Mouse (Mus musculus) kidney, postnatal 0 days (tissue): ENCODE measurements around the gene Pgc. TPM values are rescaled to one million over a fixed set of nuclear protein-coding genes. Genes with fewer than 3 reads are reported as not detected.

Source experiments
- ATAC-seq: fragments of 200-750 bp; cut with Nextera tagmentation; replicated peaks from 2 replicates; pipeline ENCODE4 v1.8.0; 2017; ENCODE audit warnings: low read depth, moderate number of reproducible peaks, moderate TSS enrichment, moderate library complexity; ENCODE audit not compliant: low FRiP score
- DNase-seq: peaks from one replicate; pipeline ENCODE4 v3.0.0-alpha.2; 2016; ENCODE audit warnings: low spot score
- H3K27ac ChIP-seq: fragments of 300-500 bp; sonication (generic); 2 replicates; pipeline ENCODE4 v1.5.1; 2014; ENCODE audit warnings: mild to moderate bottlenecking
- H3K27me3 ChIP-seq: fragments of 300-500 bp; sonication (generic); 2 replicates; pipeline ENCODE4 v1.6.1; 2014; ENCODE audit warnings: low read length, mixed read lengths; ENCODE audit not compliant: insufficient read depth
- H3K36me3 ChIP-seq: fragments of 300-500 bp; sonication (generic); 2 replicates; pipeline ENCODE4 v1.6.1; 2014; ENCODE audit warnings: low read length, mixed read lengths; ENCODE audit not compliant: insufficient read depth
- H3K4me1 ChIP-seq: fragments of 300-500 bp; sonication (generic); replicated peaks from 2 replicates; pipeline ENCODE4 v1.6.1; 2014; ENCODE audit warnings: antibody characterized with exemption, low read length, mixed read lengths; ENCODE audit not compliant: insufficient read depth
- H3K4me2 ChIP-seq: fragments of 300-500 bp; sonication (generic); 2 replicates; pipeline ENCODE4 v1.6.1; 2014; ENCODE audit warnings: mild to moderate bottlenecking, low read length, moderate library complexity, mixed read lengths
- H3K4me3 ChIP-seq: fragments of 300-500 bp; sonication (generic); replicated peaks from 2 replicates; pipeline ENCODE4 v1.5.1; 2014; ENCODE audit warnings: low read depth, low read length
- H3K9ac ChIP-seq: fragments of 300-500 bp; sonication (generic); 2 replicates; pipeline ENCODE4 v1.6.1; 2014; ENCODE audit warnings: low read depth, low read length
- H3K9me3 ChIP-seq: fragments of 300-500 bp; sonication (generic); replicated peaks from 2 replicates; pipeline ENCODE4 v1.6.1; 2016; ENCODE audit warnings: low read length, inconsistent platforms, mixed read lengths
- CTCF ChIP-seq: IDR thresholded peaks from 2 replicates; pipeline ENCODE4 v1.5.1; 2016; ENCODE audit warnings: antibody characterized with exemption, low read depth, mild to moderate bottlenecking, moderate library complexity
- WGBS: fragments of 180-500 bp; shearing (Covaris S2); extraction: QIAGEN DNeasy Blood & Tissue Kit; methylation state at CpG from one replicate; pipeline ENCODE4 v1.1.7; 2014; 5-methylcytosine and 5-hydroxymethylcytosine counted together
- polyA plus RNA-seq: library from polyadenylated mRNA; unstranded; fragments of >200 nt; fragmentation: Nextera tagmentation; extraction: Ambion mirVana; gene quantifications from 2 replicates; pipeline ENCODE4 v1.2.1, GENCODE M21; 2015

Gene Pgc
- polyA plus RNA-seq, 1 experiment from 2014 or later, result 0.08 TPM

DNA sequence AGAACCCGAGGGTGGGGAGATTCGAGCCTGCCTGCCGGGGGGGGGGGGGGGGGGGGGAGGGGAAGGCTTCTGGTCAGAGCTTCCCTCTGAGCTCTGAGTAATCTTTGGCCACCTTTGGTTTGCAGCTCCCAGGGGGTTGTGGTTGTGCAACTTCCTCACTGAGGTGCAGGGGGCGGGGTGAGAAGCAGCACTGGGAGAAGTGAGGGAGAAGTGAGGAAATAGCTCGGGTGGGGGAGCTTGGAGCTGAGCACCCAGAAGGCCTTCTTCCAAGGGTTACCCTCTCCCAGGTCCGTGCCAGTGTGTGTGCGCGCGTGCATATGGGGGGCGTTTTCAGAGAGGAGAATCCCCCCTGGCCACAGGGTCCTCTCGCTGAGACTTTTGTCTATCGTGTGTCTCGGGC lies 27.6 kb downstream of the Pgc start:
- Histone ChIP-seq H3K27me3 (no peaks in the 10 kb centered on the region), H3K9me3 (no peaks in the 10 kb centered on the region), H3K9ac (no peak overlapping the region), H3K4me2 (no peak overlapping the region), H3K27ac (no peak overlapping the region), H3K4me3 (no peak overlapping the region), H3K36me3 (no peaks in the 10 kb centered on the region), H3K4me1 (no peaks in the 10 kb centered on the region)
- TF ChIP-seq CTCF, result no peak
- WGBS, result 82% methylated on average over 10 of the region's 13 CpGs
- ATAC-seq (no peak), DNase-seq (no peak)

DNA sequence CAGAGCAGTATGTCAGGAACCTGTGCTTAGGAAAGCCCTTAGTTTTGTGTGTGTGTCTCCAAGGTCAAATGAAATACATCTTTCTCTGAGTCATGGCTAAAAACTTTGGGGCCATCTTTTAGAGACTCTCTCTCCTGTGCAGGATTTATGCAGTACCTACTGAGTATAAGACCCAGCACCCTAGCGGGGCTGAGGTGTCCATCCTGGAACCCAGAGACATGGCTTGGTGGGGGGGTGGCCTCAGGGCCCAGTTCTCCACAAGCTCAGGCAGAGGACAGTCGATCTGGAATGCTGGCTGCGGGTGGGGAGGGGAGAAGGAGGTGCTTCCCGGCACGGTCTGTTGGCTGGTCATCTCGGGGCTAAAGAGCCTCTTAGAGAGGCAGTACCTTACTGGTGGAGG lies 29.7 kb downstream of the Pgc start:
- no peak for TF ChIP-seq CTCF
- H3K27ac ChIP-seq, result no peak overlapping the region
- H3K9ac ChIP-seq, result no peak overlapping the region
- DNase-seq, result peak; percentile 32
- 28% methylated on average over 6 of the region's 6 CpGs for WGBS
- H3K4me2 ChIP-seq, result no peak overlapping the region
- no peaks in the 10 kb centered on the region for H3K4me1 ChIP-seq
- no peaks in the 10 kb centered on the region for H3K27me3 ChIP-seq
- H3K36me3 ChIP-seq, result no peaks in the 10 kb centered on the region
- no peak overlapping the region for H3K4me3 ChIP-seq
- H3K9me3 ChIP-seq, result no peaks in the 10 kb centered on the region
- no peak for ATAC-seq

DNA sequence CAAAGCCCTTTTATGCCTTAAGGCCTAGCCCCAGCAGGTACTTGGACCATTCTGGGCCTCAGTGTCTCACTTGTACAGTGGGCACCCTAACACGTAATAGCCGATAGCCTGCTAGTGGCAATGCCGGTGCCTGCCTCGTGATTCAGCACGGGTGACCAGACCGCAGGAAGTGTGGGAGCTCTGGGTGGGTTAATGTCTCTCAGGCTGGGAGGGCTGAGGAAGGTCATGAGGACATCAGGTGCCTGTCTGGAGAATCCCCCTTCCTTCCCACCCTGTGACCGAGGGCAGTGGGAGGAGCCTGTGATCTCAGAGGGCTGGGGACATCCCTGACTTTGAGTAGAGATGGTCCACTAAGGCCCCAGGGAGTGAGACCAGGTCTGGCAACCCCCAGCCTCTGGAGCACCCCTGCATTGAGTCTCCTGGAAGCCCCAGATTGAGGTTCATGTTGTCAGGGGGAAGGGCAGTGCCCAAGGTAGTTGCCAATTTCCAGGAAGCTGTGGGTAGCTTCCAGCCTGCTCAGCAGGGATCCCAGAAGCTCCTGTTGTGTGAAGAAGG lies 30.5 kb downstream of the Pgc start:
- H3K36me3 ChIP-seq, result no peaks in the 10 kb centered on the region
- no peak overlapping the region for H3K9ac ChIP-seq
- H3K27me3 ChIP-seq, result no peaks in the 10 kb centered on the region
- no peak overlapping the region for H3K27ac ChIP-seq
- H3K4me2 ChIP-seq, result no peak overlapping the region
- no peak for DNase-seq
- TF ChIP-seq CTCF, result no peak
- no peaks in the 10 kb centered on the region for H3K9me3 ChIP-seq
- H3K4me3 ChIP-seq, result no peak overlapping the region
- H3K4me1 ChIP-seq, result no peaks in the 10 kb centered on the region
- ATAC-seq, result no peak
- 58% methylated on average over 7 of the region's 7 CpGs for WGBS

GRCm38 (mm10) chr17:47759702-47760410 lies 33.2 kb downstream of the Pgc start:
- peak; percentile 12; the same call in 1 of the 2 replicates for TF ChIP-seq CTCF
- 79% methylated on average over 15 of the region's 15 CpGs for WGBS
- no peak overlapping the region for H3K4me3 ChIP-seq
- H3K36me3 ChIP-seq, result no peaks in the 10 kb centered on the region
- ATAC-seq, result no peak
- H3K4me2 ChIP-seq, result no peak overlapping the region
- no peak overlapping the region for H3K9ac ChIP-seq
- H3K27ac ChIP-seq, result no peak overlapping the region
- peaks cover 6% of the 10 kb centered on the region; the same call in 1 of the 2 replicates for H3K4me1 ChIP-seq
- H3K27me3 ChIP-seq, result no peaks in the 10 kb centered on the region
- no peak for DNase-seq
- no peaks in the 10 kb centered on the region for H3K9me3 ChIP-seq

DNA sequence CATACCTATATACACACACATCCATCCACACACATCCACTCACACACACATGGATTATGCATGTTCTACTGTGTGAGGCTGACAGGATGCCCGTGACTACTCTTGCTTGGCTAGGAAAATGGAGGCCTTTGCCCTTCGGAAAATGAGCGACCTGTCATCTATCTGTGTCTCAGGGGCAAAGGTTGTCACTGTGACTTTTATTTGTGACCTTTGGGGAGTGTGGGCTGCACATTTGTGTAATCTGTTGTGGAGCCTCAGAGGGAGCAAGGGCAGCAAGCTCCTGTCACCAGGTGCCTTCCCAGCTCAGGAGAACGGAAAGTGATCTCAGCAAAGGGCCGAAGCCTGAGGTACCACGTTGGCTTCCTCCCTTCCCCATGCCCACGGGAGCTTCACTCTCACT lies 35.4 kb downstream of the Pgc start:
- DNase-seq, result no peak
- H3K9ac ChIP-seq, result no peak overlapping the region
- H3K4me2 ChIP-seq, result no peak overlapping the region
- no peaks in the 10 kb centered on the region for H3K36me3 ChIP-seq
- ATAC-seq, result no peak
- H3K4me1 ChIP-seq, result peaks cover 6% of the 10 kb centered on the region; the same call in 1 of the 2 replicates
- H3K9me3 ChIP-seq, result no peaks in the 10 kb centered on the region
- H3K27me3 ChIP-seq, result no peaks in the 10 kb centered on the region
- no peak overlapping the region for H3K4me3 ChIP-seq
- WGBS, result 69% methylated on average over 7 of the region's 7 CpGs
- H3K27ac ChIP-seq, result 0 out of 2 replicates have a peak overlapping the region, but pooled peaks have one; percentile 42
- TF ChIP-seq CTCF, result no peak

- 0 out of 2 replicates have a peak overlapping the region, but pooled peaks have one; percentile 18 for H3K9ac ChIP-seq
- no peak overlapping the region for H3K4me3 ChIP-seq
- ATAC-seq (peak; percentile 45; the same call in 1 of the 2 replicates), DNase-seq (peak; percentile 35)
- peaks cover 6% of the 10 kb centered on the region; the same call in 1 of the 2 replicates for H3K4me1 ChIP-seq
- H3K4me2 ChIP-seq, result no peak overlapping the region
- no peaks in the 10 kb centered on the region for H3K27me3 ChIP-seq
- WGBS, result 56% methylated on average over 13 of the region's 13 CpGs
- no peak for TF ChIP-seq CTCF
- peak overlapping the region; percentile 42 for H3K27ac ChIP-seq
- H3K36me3 ChIP-seq, result no peaks in the 10 kb centered on the region
- H3K9me3 ChIP-seq, result no peaks in the 10 kb centered on the region
Measured at GRCm38 (mm10) chr17:47762518-47763340, 36.1 kb downstream of the Pgc start.
